Mouse (Mus musculus) stomach, postnatal 0 days (tissue): ENCODE measurements at regions not wholly inside any gene's neighbourhood (a gene's known extent, or its start where the extent isn't known, plus 50 kb on each side); places are given as distances from the start of the nearest gene placed in this dataset.

Experiments
- CTCF ChIP-seq: IDR thresholded peaks from 2 replicates; pipeline ENCODE4 v1.5.1; 2016; ENCODE audit warnings: antibody characterized with exemption, low read depth, mild to moderate bottlenecking, moderate library complexity
- EP300 ChIP-seq: optimal IDR thresholded peaks from 2 replicates; pipeline ENCODE3; 2016; ENCODE audit warnings: antibody characterized with exemption

DNA sequence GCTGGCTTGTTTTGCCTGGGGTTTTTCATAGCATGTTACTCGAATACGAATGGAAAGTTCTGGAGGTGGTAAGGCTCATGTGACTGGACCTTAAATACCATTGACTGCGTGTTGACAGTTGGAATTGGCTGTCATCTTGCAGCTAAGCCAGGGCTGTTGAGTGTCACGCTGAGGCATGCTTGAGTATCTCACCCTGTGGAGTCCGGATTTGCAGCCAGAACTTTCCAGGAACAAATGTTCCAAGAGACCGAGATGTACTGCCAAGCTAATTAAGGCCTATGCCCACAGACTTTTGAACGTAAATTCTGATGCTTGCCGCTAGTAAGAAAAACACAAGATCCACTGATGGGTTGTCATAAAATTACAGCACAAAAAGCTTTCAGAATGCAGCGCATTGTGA lies 2590.8 kb upstream of the Gm6569 start:
- TF ChIP-seq EP300 (no peak), CTCF (no peak)
